Mouse (Mus musculus): ENCODE results near the gene Nup107. TPM values are rescaled to one million over a fixed set of nuclear protein-coding genes. Genes with fewer than 3 reads are reported as not detected.

Nup107 gene
- polyA plus RNA-seq, 1 experiment from 2014 or later: 45.1 TPM

DNA sequence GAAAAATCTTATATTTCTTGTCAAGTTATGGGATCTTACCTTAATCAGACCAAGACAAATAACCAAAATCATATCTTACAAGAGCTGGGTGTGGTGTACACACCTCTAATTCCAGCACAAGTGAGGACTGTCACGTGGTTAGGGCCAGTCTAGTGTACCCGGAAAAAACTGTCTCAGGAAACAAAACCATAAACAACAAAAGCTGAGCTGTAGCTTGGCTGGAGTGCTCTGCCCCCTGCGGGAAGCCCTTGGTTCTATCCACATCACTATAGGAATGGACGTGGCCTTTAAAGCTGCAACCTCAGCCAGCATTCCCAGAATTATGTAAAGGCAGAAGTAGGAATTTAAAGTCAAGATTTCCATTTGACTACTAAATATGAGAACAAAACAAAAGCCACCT lies 31.6 kb upstream of the Nup107 start:
- WGBS: 73% methylated on average over 4 of the region's 4 CpGs
- Histone ChIP-seq H3K9me3 (no peaks in the 10 kb centered on the region), H3K36me3 (peaks cover 42% of the 10 kb centered on the region), H3K4me2 (replicated peaks) (no peak overlapping the region), H3K9ac (replicated peaks) (no peak overlapping the region), H3K4me1 (replicated peaks) (peaks cover 6% of the 10 kb centered on the region; the same call in 1 of the 2 replicates), H3K27me3 (no peaks in the 10 kb centered on the region), H3K4me3 (replicated peaks) (no peak overlapping the region), H3K27ac (no peak overlapping the region)
- ATAC-seq: no peak

- Histone ChIP-seq H3K36me3 (peaks cover 49% of the 10 kb centered on the region), H3K27ac (no peak overlapping the region), H3K9ac (replicated peaks) (no peak overlapping the region), H3K27me3 (no peaks in the 10 kb centered on the region), H3K4me2 (replicated peaks) (no peak overlapping the region), H3K4me1 (replicated peaks) (peaks cover 4% of the 10 kb centered on the region; the same call in 1 of the 2 replicates), H3K9me3 (no peaks in the 10 kb centered on the region), H3K4me3 (replicated peaks) (no peak overlapping the region)
- ATAC-seq: no peak
- 94% methylated on average over 6 of the region's 6 CpGs for WGBS
Observed at GRCm38 (mm10) chr10:117823321-117823720, 30.8 kb upstream of the Nup107 start.

DNA sequence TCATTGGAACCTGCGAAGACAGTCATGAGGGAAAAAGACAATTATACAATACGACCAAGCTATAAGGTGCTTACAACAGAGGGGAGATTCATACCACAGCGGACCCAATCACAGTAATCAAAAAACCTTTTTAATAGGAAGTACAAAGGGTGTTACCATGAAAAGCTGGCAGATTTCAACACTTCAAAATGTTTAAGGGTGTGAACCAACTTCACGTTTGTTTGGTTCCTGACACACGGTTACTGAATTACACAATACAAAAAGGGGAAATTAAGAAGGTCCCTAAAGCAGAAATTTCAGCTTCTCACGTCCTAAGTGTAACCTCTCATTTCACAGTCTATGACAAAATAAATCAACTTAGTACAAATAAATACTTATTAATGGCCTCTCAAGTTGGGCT lies 26.1 kb upstream of the Nup107 start:
- 90% methylated on average over 6 of the region's 6 CpGs for WGBS
- no peak overlapping the region for H3K4me2 ChIP-seq (replicated peaks)

DNA sequence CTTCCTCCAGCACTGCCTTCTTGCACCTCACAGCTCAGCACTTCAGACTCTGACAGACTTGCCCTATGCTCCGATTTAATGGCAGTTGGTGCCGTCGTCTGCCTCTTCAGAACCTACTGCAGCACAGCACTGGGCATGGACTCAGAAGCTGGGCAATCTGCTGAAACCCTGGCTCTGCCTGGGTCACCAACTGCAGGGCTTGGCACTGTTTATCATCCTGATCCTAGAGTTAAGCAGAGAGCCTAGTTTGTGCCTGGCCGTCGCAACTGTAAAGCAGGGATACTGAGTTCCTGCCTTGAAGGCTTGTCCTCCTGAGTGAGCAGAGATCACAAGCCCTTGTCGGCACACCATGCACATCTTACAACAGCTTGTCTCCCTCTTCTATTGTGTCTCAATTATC lies 24.2 kb upstream of the Nup107 start:
- no peak overlapping the region for H3K27ac ChIP-seq
- no peaks in the 10 kb centered on the region for H3K4me1 ChIP-seq (replicated peaks)
- H3K4me3 ChIP-seq (replicated peaks): no peak overlapping the region
- H3K9me3 ChIP-seq: no peaks in the 10 kb centered on the region
- no peak overlapping the region for H3K4me2 ChIP-seq (replicated peaks)
- ATAC-seq: no peak
- peaks cover 76% of the 10 kb centered on the region for H3K36me3 ChIP-seq
- no peak overlapping the region for H3K9ac ChIP-seq (replicated peaks)
- no peaks in the 10 kb centered on the region for H3K27me3 ChIP-seq
- WGBS: 95% methylated on average over 6 of the region's 6 CpGs

More for the DNA sequence above, 26.1 kb upstream of the Nup107 start:
- H3K9me3 ChIP-seq: no peaks in the 10 kb centered on the region
- ATAC-seq: no peak
- no peaks in the 10 kb centered on the region for H3K27me3 ChIP-seq
- H3K9ac ChIP-seq (replicated peaks): no peak overlapping the region
- H3K4me3 ChIP-seq (replicated peaks): no peak overlapping the region
- H3K27ac ChIP-seq: no peak overlapping the region
- H3K36me3 ChIP-seq: peaks cover 77% of the 10 kb centered on the region
- no peaks in the 10 kb centered on the region for H3K4me1 ChIP-seq (replicated peaks)

DNA sequence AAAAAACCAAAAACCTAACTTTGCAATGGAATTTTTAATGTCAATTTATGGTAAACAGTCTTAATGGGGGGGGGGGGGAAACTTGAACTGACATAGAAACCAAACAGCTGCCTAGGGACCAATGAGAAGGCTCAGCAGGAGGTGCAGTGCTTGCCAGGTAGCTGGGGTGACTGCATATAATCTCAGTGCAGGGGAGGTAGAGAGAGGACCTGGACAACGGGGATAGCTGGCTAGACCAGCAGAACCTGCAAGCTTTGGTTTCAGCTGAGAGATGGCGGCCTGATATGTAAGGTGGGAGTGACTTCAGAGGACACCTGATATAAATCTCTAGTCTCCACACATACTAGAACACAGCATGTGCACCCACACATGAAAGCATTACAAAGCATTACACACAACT lies 20.0 kb upstream of the Nup107 start:
- Histone ChIP-seq H3K4me2 (replicated peaks) (no peak overlapping the region), H3K27ac (no peak overlapping the region), H3K36me3 (peaks cover 46% of the 10 kb centered on the region), H3K27me3 (no peaks in the 10 kb centered on the region), H3K9me3 (no peaks in the 10 kb centered on the region), H3K4me1 (replicated peaks) (peaks cover 11% of the 10 kb centered on the region), H3K4me3 (replicated peaks) (no peak overlapping the region), H3K9ac (replicated peaks) (no peak overlapping the region)
- WGBS: 93% methylated on average over 2 of the region's 2 CpGs
- ATAC-seq: no peak

DNA sequence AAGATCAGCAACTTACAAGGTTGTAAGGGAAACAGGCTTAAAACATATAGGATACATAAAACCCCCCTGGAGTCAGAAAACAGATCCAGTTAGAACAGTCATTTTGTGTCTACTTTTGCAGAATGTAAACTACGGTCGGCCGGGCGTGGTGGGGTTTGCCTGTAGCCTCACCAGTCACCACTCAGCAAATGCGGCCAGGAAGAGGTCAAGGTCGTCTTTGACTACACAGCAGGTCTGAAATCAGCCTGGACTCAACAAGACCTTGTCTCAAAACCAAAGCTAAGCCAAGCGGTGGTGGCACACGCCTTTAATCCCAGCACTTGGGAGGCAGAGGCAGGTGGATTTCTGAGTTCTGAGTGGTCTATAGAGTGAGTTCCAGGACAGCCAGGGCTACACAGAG lies 19.1 kb upstream of the Nup107 start:
- Histone ChIP-seq H3K4me2 (replicated peaks) (no peak overlapping the region), H3K4me1 (replicated peaks) (peaks cover 11% of the 10 kb centered on the region), H3K27me3 (no peaks in the 10 kb centered on the region), H3K36me3 (peaks cover 39% of the 10 kb centered on the region), H3K27ac (no peak overlapping the region), H3K9ac (replicated peaks) (no peak overlapping the region), H3K9me3 (no peaks in the 10 kb centered on the region), H3K4me3 (replicated peaks) (no peak overlapping the region)
- ATAC-seq: no peak
- WGBS: 95% methylated on average over 8 of the region's 8 CpGs

- Histone ChIP-seq H3K27me3 (no peaks in the 10 kb centered on the region), H3K4me1 (replicated peaks) (peaks cover 11% of the 10 kb centered on the region), H3K9ac (replicated peaks) (no peak overlapping the region), H3K4me3 (replicated peaks) (no peak overlapping the region), H3K27ac (no peak overlapping the region), H3K4me2 (replicated peaks) (no peak overlapping the region), H3K36me3 (peaks cover 29% of the 10 kb centered on the region), H3K9me3 (no peaks in the 10 kb centered on the region)
- WGBS: 82% methylated on average over 11 of the region's 11 CpGs
- ATAC-seq: no peak
Observed at GRCm38 (mm10) chr10:117810506-117810905, 18.0 kb upstream of the Nup107 start.

- ATAC-seq: no peak
- Histone ChIP-seq H3K36me3 (peaks cover 15% of the 10 kb centered on the region), H3K27ac (no peak overlapping the region), H3K4me1 (replicated peaks) (peaks cover 11% of the 10 kb centered on the region), H3K9ac (replicated peaks) (no peak overlapping the region), H3K9me3 (no peaks in the 10 kb centered on the region), H3K27me3 (no peaks in the 10 kb centered on the region), H3K4me3 (replicated peaks) (no peak overlapping the region), H3K4me2 (replicated peaks) (no peak overlapping the region)
- WGBS: 89% methylated on average over 6 of the region's 6 CpGs
Observed at GRCm38 (mm10) chr10:117808068-117808467, 15.6 kb upstream of the Nup107 start.

DNA sequence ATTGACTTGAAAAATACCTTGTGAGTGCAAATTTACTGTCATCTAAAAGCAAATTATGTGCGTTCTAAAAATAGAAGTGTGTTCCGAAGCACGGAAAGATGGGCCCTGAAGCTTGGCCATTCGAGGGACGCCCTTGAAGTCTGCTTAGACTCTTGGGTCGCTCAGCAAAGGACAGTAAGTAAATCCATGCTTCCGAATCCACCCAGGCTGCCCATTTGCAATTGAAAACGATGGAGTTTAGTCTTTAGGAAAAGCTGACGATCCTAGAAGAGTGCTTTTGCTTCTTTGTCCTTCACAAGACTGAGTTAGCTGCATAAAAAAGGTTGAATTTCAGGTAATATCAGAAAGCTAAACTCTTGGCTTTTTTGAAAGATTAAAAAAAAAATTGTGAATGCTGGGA lies 13.4 kb upstream of the Nup107 start:
- Histone ChIP-seq H3K9me3 (no peaks in the 10 kb centered on the region), H3K27ac (no peak overlapping the region), H3K36me3 (no peaks in the 10 kb centered on the region), H3K9ac (replicated peaks) (no peak overlapping the region), H3K4me1 (replicated peaks) (peaks cover 11% of the 10 kb centered on the region), H3K4me3 (replicated peaks) (no peak overlapping the region), H3K4me2 (replicated peaks) (no peak overlapping the region), H3K27me3 (no peaks in the 10 kb centered on the region)
- no peak for ATAC-seq
- WGBS: 56% methylated on average over 9 of the region's 9 CpGs

DNA sequence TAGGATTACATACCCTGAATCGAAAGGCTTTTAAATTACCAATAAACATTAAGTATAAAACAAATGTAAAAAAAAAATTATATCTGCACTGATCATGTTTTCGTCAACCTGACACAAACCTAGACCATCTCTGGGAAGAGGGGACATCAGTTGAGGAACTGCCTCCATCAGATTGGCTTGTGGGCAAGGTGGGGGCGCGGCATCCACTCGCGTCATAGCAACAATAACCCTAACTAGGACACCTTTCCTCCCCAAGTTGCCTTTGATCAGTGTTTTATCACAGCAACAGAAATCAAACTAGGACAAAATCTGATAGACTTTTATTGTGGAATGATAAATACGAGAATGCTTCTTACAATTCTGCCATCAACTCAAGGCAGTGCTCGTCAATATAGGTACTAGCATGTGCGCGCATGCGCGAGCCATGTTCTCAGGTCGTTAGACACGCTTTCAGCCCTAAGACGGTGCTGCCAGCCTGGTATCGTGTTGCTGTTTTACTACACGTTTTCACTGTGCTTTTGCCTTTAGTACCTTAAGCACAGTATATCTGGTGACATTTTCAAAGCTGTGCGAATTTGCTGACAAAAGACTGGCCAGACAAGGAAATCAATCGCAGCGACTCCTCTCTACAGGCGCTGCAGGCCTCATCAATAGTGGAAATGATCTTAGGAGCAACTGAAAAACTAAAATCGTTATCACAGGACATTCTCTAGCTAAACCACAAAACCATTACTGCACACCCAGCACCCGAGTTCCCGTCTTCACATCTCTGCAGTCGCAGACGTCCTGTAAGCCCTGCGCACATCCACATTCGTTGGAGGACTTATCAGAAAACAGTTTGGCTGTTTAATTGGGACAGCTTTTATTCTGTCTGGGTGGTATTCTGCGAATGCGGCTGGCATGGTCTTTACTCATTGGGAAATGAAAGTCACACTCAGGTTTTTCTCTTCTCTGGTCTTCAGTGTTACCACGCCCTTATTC lies 11.7 kb upstream of the Nup107 start:
- H3K9me3 ChIP-seq: no peaks in the 10 kb centered on the region
- no peaks in the 10 kb centered on the region for H3K27me3 ChIP-seq
- 90% methylated on average over 31 of the region's 31 CpGs for WGBS
- no peak overlapping the region for H3K4me2 ChIP-seq (replicated peaks)
- H3K4me1 ChIP-seq (replicated peaks): peaks cover 7% of the 10 kb centered on the region
- no peak for ATAC-seq
- no peaks in the 10 kb centered on the region for H3K36me3 ChIP-seq
- H3K27ac ChIP-seq: no peak overlapping the region
- no peak overlapping the region for H3K9ac ChIP-seq (replicated peaks)
- H3K4me3 ChIP-seq (replicated peaks): no peak overlapping the region

DNA sequence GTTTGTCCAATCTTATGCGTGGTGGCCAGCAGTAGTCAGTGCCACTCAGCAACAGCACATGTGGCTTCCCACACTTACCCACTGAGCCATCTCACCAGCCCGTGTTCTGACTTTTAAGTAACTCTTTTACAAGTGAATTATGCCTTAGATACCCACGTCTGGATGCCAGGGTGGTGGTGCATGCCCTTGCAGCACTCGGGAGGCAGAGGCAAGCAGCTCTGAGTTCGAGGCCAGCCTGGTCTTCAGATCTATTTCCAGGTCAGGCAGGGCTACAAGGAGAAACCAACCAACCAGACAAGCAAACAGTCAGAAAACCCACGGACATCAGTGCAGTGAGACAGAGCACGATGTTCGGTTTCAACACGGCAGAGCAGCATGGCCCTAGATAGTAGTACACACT lies 9.4 kb upstream of the Nup107 start:
- no peaks in the 10 kb centered on the region for H3K27me3 ChIP-seq
- H3K4me1 ChIP-seq (replicated peaks): no peaks in the 10 kb centered on the region
- H3K36me3 ChIP-seq: no peaks in the 10 kb centered on the region
- H3K4me3 ChIP-seq (replicated peaks): no peak overlapping the region
- no peak overlapping the region for H3K4me2 ChIP-seq (replicated peaks)
- no peak overlapping the region for H3K9ac ChIP-seq (replicated peaks)
- ATAC-seq: no peak
- no peaks in the 10 kb centered on the region for H3K9me3 ChIP-seq
- no peak overlapping the region for H3K27ac ChIP-seq
- WGBS: 94% methylated on average over 9 of the region's 9 CpGs

GRCm38 (mm10) chr10:117799806-117800205 lies 7.3 kb upstream of the Nup107 start:
- ATAC-seq: no peak
- H3K27ac ChIP-seq: no peak overlapping the region
- 97% methylated on average over 11 of the region's 11 CpGs for WGBS
- no peak overlapping the region for H3K4me2 ChIP-seq (replicated peaks)
- no peaks in the 10 kb centered on the region for H3K36me3 ChIP-seq
- no peaks in the 10 kb centered on the region for H3K9me3 ChIP-seq
- no peaks in the 10 kb centered on the region for H3K4me1 ChIP-seq (replicated peaks)
- H3K4me3 ChIP-seq (replicated peaks): no peak overlapping the region
- no peak overlapping the region for H3K9ac ChIP-seq (replicated peaks)
- H3K27me3 ChIP-seq: no peaks in the 10 kb centered on the region

Data from midbrain, embryonic 13.5 days (tissue).